Mouse (Mus musculus) cerebellum, adult 2 months (tissue): Measurements from ENCODE around the gene Tmem259. TPM values are rescaled to one million over a fixed set of nuclear protein-coding genes. Genes with fewer than 3 reads are reported as not detected.
A peak's percentile ranks its signal among the peaks of the same experiment; 100 is the strongest.

ENCODE experiments used
- DNase-seq, 2 experiments: peaks; one replicate each; pipeline ENCODE4 v3.0.0; 2021
- H3K27ac ChIP-seq: fragments of 200-500 bp; 2 replicates; pipeline ENCODE4 v1.5.1; 2012; ENCODE audit warnings: low read length, control low read depth, inconsistent platforms; ENCODE audit not compliant: insufficient read depth
- H3K27me3 ChIP-seq: fragments of 200-500 bp; 2 replicates; pipeline ENCODE4 v1.6.1; 2012; ENCODE audit warnings: inconsistent platforms, mild to moderate bottlenecking, low read length, moderate library complexity; ENCODE audit not compliant: control insufficient read depth, insufficient read depth
- H3K4me1 ChIP-seq: fragments of 200-500 bp; 2 replicates; pipeline ENCODE4 v1.6.1; 2011; ENCODE audit warnings: low read length; ENCODE audit not compliant: control insufficient read depth, insufficient read depth
- H3K4me3 ChIP-seq: fragments of 200-500 bp; replicated peaks from 2 replicates; pipeline ENCODE3; 2011; ENCODE audit warnings: mild to moderate bottlenecking, low read depth, low read length, control low read depth; ENCODE audit not compliant: insufficient read depth
- CTCF ChIP-seq: fragments of 200-500 bp; IDR thresholded peaks from 2 replicates; pipeline ENCODE4 v1.5.1; 2011; ENCODE audit warnings: low read depth, mild to moderate bottlenecking, control low read depth, low read length, moderate library complexity, borderline replicate concordance; ENCODE audit not compliant: insufficient read depth
- POLR2A ChIP-seq: fragments of 200-500 bp; IDR thresholded peaks from 2 replicates; pipeline ENCODE4 v1.6.1; 2011; ENCODE audit warnings: low read length, control low read depth, borderline replicate concordance; ENCODE audit not compliant: insufficient read depth
- WGBS: fragments of 180-500 bp; shearing (Covaris S2); methylation state at CpG from one replicate; pipeline ENCODE4 v1.1.7; 2018; 5-methylcytosine and 5-hydroxymethylcytosine counted together
- polyA plus RNA-seq: library from polyadenylated mRNA; depleted of rRNA; stranded (reverse); fragments of >200 nt; gene quantifications from 2 replicates; pipeline ENCODE4 v1.2.3, GENCODE M21; 2012

Tmem259 gene
- polyA plus RNA-seq, 1 experiment: 191 TPM

GRCm38 (mm10) chr10:79997034-79997760 lies 13.1 kb upstream of the Tmem259 start:
- Histone ChIP-seq H3K27ac (peak overlapping the region; percentile 34; the same call in 1 of the 2 replicates), H3K27me3 (no peaks in the 10 kb centered on the region), H3K4me1 (no peaks in the 10 kb centered on the region), H3K4me3 (peak overlapping the region; percentile 74)
- no peak for TF ChIP-seq CTCF
- TF ChIP-seq POLR2A: no peak
- DNase-seq: peak; percentile 84 to 86
- WGBS: under 1% methylated on average over 35 of the region's 35 CpGs

GRCm38 (mm10) chr10:79996272-79997033 lies 12.3 kb upstream of the Tmem259 start, which contains the start of gene Abca7:
Gene Abca7, plus strand, starts transcription at chr10:79996494.
- TF ChIP-seq CTCF (no peak), POLR2A (peak; percentile 29; the same call in 1 of the 2 replicates)
- peak within 1 kb of the TSS; percentile 34; the same call in 1 of the 2 replicates for H3K27ac ChIP-seq
- peak within 1 kb of the TSS; percentile 74 for H3K4me3 ChIP-seq
- WGBS: under 1% methylated on average over 34 of the region's 34 CpGs
- peak; percentile 95 to 98 for DNase-seq
- H3K4me1 ChIP-seq: no peaks in the 10 kb centered on the region
- H3K27me3 ChIP-seq: no peaks in the 10 kb centered on the region

- no peaks in the 10 kb centered on the region for H3K4me1 ChIP-seq
- WGBS: 76% methylated on average over 1 of the region's 1 CpGs
- TF ChIP-seq CTCF (no peak), POLR2A (no peak)
- H3K27ac ChIP-seq: no peak overlapping the region
- DNase-seq: no peak
- H3K27me3 ChIP-seq: no peaks in the 10 kb centered on the region
- H3K4me3 ChIP-seq: no peak overlapping the region
Observed at GRCm38 (mm10) chr10:79995636-79996035, 11.5 kb upstream of the Tmem259 start.

- no peak for DNase-seq
- Histone ChIP-seq H3K27me3 (no peaks in the 10 kb centered on the region), H3K4me3 (no peak overlapping the region), H3K4me1 (no peaks in the 10 kb centered on the region), H3K27ac (no peak overlapping the region)
- WGBS: 42% methylated on average over 16 of the region's 16 CpGs
- no peak for TF ChIP-seq CTCF
- TF ChIP-seq POLR2A: no peak
Observed at GRCm38 (mm10) chr10:79994397-79995115, 10.4 kb upstream of the Tmem259 start.

- no peak for TF ChIP-seq CTCF
- TF ChIP-seq POLR2A: no peak
- 83% methylated on average over 6 of the region's 6 CpGs for WGBS
- no peak overlapping the region for H3K4me3 ChIP-seq
- peaks cover 3% of the 10 kb centered on the region; the same call in 1 of the 2 replicates for H3K4me1 ChIP-seq
- no peak for DNase-seq
- H3K27me3 ChIP-seq: no peaks in the 10 kb centered on the region
- no peak overlapping the region for H3K27ac ChIP-seq
Observed at GRCm38 (mm10) chr10:79991548-79991947, 7.4 kb upstream of the Tmem259 start.

GRCm38 (mm10) chr10:79991099-79991498 lies 7.0 kb upstream of the Tmem259 start:
- no peaks in the 10 kb centered on the region for H3K27me3 ChIP-seq
- TF ChIP-seq POLR2A (no peak), CTCF (no peak)
- DNase-seq: no peak
- peaks cover 4% of the 10 kb centered on the region; the same call in 1 of the 2 replicates for H3K4me1 ChIP-seq
- no peak overlapping the region for H3K27ac ChIP-seq
- WGBS: 61% methylated on average over 12 of the region's 12 CpGs
- H3K4me3 ChIP-seq: no peak overlapping the region

GRCm38 (mm10) chr10:79989870-79990269 lies 5.7 kb upstream of the Tmem259 start:
- Histone ChIP-seq H3K4me1 (peaks cover 6% of the 10 kb centered on the region; the same call in 1 of the 2 replicates), H3K4me3 (no peak overlapping the region), H3K27me3 (no peaks in the 10 kb centered on the region), H3K27ac (no peak overlapping the region)
- no peak for DNase-seq
- 16% methylated on average over 15 of the region's 15 CpGs for WGBS
- TF ChIP-seq CTCF (no peak), POLR2A (no peak)

GRCm38 (mm10) chr10:79989272-79989786 lies 5.2 kb upstream of the Tmem259 start:
- TF ChIP-seq CTCF: no peak
- no peak for TF ChIP-seq POLR2A
- Histone ChIP-seq H3K4me1 (peaks cover 6% of the 10 kb centered on the region; the same call in 1 of the 2 replicates), H3K27ac (no peak overlapping the region), H3K27me3 (no peaks in the 10 kb centered on the region), H3K4me3 (no peak overlapping the region)
- WGBS: 41% methylated on average over 8 of the region's 8 CpGs
- no peak for DNase-seq
